Mouse (Mus musculus): ENCODE results near the gene Actr6. TPM values are rescaled to one million over a fixed set of nuclear protein-coding genes. Genes with fewer than 3 reads are reported as not detected.
"Not testable (repeated sequence)": the region's sequence is repeated elsewhere in the genome, so short reads cannot be mapped to it uniquely, and the experiment has no call there.

The Actr6 gene
- total RNA-seq, 2 experiments from 2014 or later, result 24.9 to 25.7 TPM

DNA sequence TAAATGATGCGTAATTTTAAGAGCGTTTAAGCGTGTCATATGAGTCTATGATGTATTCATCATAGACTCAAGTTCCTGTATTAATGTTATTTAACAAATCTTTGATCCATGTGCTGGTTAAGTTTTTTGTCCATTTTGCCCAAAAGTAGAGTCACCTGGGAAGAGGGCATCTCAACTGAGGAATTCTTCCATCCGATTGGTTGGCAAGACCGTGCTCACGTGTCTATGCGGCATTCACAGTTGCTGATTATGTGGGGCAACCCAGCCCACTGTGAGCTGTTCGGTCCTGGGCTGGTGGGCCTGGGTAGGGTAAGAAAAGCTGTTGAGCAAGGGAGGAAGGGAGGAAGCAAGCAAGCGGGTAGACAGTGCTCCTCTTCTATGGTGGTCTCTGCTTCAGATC is 6.3 kb upstream of the Actr6 start:
- no peak for DNase-seq (ENCODE audit: low spot score in 2 of 2)

DNA sequence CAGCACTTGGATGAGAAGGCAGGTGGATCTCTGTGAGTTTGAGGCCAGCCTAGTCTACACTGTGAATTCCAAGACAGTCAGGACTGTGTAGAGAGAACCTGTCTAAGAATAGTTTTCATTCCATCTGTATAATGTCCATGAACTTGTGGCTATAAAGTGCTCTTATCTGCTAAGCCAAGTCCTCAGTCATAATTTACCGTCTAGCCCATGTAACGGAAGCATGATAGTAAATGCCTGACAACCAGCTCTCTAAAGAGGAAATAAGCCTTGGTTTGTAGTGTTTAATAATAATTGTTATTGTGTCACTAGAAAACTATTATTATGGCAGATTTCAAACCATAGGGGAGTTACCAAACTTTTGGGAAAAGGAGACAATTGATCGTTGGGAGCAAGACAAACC is 5.8 kb upstream of the Actr6 start:
- no peak for DNase-seq (ENCODE audit: low spot score in 2 of 2)

DNA sequence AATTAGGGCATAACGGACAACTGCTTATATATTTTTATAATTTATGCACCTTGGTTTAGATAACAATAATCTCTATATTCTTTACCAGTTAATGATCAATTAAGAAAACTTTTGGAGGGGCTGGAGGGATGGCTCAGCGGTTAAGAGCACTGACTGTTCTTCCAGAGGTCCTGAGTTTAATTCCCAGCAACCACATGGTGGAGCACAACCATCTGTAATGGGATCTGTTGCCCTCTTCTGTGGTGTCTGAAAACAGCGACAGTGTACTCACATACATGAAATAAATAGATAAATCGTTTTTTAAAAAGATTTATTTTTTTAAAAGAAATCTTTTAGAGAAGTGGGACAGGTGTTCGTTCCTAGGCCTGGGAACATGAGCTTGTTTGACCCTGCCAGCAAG is 5.0 kb upstream of the Actr6 start:
- no peak for DNase-seq (ENCODE audit: low spot score in 2 of 2)

DNA sequence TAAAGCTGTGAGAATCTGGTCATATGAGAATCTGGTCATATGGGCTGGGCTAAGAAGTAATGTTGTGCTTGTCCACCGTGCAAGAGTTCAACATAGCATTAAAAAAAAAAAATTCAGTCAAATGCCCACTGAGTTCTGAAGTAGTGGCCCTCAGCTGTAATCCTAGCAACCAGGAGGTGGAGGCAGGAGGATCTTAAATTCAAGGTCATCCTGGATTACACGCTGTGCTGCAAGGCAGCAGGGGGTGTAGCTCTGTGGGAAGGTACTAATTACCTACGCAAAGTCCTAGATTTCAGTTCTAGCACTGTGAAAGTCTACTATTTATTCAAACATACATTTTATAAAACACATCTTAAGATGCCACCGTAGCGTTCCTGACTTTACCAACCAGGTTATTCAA is 754 bp downstream of the Actr6 start:
- DNase-seq (ENCODE audit: low spot score in 2 of 2), result no peak

DNA sequence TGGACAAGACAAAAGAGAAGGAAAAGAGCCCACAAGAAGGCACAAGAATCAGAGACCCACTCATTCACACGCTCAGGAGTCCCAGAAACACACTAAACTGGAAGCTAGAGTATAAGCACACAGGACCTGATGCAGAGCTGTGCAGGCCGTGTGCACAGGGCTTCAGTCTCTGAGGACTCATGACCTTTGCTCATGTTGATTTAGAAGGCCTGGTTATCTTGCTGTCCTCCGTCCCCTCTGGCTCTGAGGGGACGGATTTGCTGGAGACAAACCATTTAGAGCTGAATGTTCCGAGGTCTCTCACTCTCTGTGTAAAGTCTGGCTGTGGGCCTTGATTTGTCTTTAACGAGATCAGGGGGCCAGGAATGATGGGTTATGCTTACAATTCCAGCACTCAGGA is 1.7 kb downstream of the Actr6 start:
- DNase-seq (ENCODE audit: low spot score in 2 of 2), result no peak

DNA sequence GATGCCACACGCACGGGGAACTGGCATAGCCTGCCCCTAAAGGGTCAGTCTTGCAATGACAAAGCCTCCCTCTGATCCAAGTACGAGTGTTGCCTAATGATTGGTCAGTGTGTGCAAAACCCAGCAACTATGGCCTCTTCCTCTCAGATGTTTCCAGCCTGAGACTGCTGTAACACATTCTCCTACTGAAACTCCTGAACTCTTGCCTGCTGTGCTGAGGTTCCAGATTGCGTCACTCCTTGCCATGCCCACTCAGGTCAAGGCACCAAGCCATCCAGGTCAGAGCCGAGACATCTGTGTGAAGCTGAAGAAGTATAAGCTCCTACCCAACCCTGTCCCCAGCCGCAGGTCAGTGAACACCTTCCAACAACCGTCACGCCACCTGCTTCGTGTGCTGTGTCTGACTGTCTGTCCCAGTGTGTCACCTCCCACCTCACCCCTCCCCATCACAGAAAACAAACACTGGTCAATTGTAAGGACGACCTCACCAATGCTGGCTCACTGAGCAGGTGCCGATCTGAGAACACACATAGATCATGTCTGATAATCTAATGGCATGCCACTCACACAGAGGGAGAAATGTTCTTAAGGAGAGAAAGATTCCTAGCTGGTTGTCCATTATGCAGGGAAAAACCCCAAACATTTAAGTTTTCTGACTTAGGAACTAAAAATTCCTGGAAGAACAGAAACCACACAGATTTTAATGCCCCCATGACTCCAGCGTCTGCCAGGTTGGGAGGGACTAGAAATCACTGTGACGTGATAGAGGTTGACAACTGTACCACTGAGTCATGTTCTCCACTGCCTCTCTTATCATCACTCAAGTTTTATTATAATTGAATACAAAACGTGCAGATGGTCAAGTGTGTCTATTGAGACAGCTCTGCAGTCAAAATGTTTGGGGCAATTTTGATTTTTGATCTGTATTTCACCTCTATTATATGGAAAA is 9.6 kb downstream of the Actr6 start:
- no peak for DNase-seq (ENCODE audit: low spot score in 2 of 2)

DNA sequence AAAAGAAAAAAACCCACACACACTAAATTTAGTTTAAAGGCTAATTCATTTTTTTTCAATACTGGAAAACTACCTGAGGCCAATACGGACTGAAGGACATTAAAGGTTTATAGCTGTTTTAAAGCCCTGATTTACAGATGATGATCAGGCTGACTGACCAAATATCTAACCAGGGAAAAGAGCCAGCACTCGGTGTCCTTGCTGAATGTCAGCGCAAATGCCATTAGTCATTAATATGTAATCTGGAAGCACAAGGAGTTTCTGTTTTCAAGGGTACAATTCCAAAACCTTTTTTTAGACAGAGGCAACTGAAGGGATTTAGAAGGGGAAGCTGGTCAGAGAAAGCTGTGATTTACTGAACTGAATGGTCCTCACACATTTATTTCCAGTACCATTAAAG is 11.3 kb downstream of the Actr6 start:
- DNase-seq (ENCODE audit: low spot score in 2 of 2), result no peak

DNA sequence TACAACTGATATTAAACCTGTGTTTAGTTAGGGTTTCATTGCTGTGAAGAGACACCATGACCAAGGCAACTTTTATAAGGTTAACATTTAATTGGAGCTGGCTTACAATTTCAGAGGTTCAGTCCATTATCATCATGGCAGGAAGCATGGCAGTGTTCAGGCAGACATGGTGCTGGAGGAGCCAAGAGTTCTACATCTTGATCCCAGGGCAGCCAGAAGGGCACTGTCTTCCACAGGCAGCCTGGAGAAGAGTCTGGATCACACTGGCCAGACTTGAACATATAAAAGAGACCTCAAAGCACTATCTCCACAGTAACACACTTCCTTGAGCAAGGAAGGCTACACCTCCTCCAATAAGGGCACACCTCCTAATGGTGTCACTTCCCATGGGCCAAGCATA is 11.8 kb downstream of the Actr6 start:
- DNase-seq (ENCODE audit: low spot score in 2 of 2), result no peak

DNA sequence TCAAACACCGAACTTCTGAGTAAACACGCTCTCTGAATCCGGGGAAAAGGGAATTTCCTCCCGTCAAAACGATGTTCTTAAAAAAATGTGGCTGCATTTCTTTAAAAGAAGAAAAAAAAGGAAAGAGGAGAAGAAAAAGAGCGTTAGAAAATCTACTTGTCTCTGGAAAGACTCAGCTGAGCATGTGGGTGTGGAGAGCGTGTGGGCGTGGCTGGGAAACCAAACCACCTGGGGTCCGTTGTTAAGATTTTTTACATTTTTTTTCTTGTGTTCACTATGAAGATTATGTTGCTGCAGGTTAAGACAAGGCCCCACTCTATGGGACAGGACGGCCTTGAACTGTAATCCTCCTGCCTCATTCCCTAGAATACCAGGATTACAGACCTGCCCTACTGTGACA is 17.2 kb downstream of the Actr6 start:
- no peak for DNase-seq (ENCODE audit: low spot score in 2 of 2)

DNA sequence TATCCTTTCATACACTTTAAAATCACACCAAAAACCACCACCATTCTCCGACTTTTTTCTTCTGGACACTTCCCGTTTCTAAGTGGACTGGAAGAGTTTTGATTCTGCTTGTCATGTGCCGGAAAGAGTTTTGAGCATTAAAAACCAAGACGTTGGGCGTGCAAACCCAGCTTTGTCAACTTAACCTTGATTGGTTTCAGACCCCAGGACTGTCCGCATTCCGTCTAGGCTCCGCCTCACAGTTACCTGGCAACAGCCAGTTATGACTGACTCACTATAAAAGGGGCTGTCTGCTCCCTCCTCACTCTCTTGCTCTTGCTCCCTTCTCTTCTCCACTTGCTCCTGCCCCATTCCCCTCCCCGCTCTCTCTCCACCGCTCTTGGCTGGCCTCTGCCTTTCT is 23.4 kb downstream of the Actr6 start:
- DNase-seq (ENCODE audit: low spot score in 2 of 2), result no peak

DNA sequence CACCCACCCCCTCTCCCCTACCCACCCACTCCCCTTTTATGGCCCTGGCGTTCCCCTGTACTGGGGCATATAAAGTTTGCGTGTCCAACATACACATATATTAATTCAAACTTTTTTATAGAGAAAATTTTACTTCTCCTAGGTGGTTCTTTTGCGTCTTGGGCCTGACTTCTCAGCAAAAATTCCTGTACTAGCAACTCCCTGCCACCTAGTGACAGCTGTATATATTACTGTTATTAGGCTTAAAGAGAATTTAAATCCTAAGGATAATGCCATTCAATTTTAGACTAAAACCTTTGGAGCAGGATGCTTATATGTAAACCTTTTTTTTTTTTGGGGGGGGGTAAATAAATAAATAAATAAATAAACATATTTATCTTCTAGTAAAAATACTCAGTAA is 24.7 kb downstream of the Actr6 start:
- DNase-seq (ENCODE audit: low spot score in 2 of 2), result no peak

DNA sequence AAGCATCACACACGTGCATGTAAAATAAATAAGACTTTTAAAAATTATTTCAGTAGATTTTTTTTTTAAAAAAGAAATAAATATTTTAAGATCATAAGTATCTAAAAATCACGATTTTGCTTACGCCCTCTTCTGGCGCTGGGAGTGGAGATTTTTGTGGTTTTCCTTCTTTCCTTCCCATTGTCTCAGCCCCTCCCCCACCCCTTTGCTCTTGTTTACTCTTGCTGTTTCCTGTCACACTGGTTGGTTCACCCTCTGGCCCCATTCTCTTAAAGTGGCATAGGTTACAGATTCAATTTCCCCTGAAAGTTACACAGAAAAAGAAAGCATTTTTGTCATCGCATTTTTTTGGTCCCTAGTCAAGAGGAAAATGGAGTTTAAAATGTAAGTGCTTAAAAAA is 29.1 kb downstream of the Actr6 start:
- DNase-seq (ENCODE audit: low spot score in 2 of 2), result no peak

DNA sequence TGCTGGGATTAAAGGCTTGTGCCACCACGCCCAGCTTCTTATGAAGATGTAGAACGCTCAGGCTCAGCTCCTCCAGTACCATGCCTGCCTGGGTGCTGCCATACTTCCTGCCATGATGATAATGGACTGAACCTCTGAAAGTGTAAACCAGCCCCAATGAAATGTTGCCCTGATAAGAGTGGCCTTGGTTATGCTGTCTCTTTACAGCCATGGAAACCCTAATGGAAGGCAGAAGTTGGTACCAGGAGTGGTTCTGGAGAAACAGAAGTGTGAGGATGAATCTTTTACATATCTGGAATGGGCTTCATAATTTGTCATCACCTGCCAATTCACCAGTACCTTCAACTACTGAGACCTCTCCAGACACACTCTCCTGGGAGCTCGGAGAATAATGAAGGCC is 34.1 kb downstream of the Actr6 start:
- DNase-seq (ENCODE audit: low spot score in 2 of 2), result no peak

DNA sequence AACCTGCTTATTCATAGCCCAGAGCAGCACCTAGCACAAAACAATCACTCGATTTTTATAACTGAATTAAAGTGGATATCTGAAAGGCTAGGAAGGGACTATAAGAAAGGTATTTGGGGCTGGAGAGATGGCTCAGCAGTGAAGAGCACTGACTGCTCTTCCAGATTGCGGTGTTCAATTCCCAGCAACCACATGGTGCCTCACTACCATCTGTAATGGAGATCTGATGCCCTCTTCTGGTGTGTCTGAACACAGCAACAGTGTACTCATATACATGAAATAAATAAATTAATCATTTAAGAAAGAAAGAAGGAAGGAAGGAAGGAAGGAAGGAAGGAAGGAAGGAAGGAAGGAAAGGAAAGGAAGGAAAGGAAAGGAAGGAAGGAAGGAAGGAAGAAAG is 35.8 kb downstream of the Actr6 start:
- DNase-seq (ENCODE audit: low spot score in 2 of 2), result not testable (repeated sequence)

DNA sequence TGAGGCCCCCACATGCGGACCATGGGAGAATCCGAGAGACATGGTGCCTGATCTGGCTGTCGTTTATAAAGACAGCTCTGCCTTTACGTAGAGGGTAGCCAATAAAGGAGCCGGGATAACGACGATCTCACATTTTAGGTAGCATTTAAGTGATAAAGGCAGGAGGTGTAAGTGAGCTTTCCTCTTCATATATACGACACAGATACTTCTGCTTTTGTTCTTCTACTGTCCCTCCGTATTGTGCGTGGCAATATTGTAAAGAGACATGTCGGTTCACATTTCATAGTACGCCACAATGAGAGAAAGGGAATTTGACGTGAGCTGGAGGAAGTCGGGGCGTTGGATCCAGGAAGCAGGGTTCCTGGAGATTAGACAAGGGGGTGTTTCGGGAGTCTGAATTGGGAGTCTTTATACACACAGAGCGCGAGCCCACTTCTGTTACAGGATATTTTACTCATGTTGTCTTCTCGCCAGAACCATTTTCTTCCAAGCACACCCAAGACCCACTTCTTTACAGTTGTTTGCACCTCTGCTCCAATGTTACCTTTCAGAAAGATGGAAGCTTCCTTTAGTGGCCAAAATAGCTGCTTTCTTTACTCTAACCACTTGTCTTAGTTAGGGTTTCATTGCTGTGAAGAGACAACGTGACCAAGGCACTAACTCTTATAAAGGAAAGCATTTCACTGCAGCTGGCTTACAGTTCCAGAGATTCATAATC is 36.7 kb downstream of the Actr6 start:
- DNase-seq (ENCODE audit: low spot score in 2 of 2), result no peak

DNA sequence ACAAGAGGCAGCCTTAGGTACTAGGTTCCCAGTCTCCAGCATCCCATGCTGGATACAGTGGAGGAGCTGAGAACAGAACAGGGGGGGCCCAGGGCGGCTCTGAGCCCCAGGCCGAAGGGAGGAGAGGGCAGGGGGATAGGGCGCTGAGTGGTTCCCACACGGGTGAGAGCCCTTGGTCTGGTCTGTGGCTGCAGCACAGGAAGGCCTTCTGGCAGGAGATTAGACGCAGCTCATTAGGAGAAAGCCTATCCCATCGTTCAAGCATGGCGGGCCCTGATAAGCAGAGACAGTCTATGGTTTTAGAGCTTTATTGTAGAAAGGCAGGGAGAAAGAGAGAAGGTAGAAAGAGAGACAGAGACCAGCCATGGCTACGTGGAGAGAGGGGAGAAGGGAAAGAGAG is 42.1 kb downstream of the Actr6 start:
- DNase-seq (ENCODE audit: low spot score in 2 of 2), result no peak

DNA sequence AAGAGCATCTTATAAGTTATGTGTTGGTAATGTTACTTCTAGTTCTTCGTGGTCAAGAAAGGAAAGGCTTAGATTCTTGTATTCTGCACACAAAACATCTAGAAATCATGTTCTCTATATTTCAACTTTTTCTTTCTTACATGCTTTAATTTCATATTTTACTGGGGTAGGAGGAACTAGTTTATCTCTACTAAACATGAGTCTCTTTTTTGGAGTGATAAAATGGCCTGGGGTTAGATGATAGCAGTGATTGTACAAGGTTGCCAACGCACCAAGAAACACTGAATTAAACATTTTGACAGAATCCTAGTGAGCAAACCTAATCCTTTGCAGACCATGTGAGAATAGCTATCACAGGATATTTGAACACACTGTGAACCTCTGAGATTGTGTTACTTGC is 44.6 kb downstream of the Actr6 start:
- DNase-seq (ENCODE audit: low spot score in 2 of 2), result no peak

DNA sequence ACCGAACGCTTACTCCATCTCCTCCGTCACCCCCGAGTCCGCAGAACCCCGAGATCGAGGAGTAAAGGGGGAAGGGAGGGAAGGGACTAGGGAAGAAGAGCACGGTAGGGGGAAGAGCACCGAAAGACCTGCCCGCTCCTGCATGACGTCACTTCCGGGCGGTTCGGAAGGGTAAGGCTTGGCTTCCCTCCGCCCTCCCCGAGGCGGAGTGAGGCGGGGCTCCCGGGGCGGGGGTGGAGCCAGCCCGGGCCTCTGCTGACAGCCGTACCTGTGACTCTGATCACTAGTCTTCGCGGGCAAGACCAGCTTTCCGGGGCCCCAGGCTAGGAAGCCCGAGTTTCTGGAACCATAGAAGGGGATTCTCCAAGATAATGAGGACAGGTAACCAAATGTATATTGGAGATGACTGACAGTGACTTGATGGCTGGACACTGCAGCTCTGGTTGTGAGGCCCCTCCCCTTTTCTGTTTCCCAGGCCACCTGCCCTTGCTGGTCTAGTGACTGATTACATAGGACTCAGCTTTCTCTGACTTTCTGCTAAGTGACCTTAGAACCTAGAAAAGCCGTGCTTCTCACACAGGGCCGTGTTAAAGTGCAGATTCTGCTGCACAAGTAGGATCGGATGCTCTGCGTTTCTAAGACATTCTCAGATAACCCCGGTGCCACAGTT is 45.8 kb downstream of the Actr6 start, which contains the start of gene Scyl2:
Gene Scyl2, minus strand, starts transcription at position 147 of the 670 bp plus-strand sequence.
- peak; percentile 92 to 95 for DNase-seq (ENCODE audit: low spot score in 2 of 2)

DNA sequence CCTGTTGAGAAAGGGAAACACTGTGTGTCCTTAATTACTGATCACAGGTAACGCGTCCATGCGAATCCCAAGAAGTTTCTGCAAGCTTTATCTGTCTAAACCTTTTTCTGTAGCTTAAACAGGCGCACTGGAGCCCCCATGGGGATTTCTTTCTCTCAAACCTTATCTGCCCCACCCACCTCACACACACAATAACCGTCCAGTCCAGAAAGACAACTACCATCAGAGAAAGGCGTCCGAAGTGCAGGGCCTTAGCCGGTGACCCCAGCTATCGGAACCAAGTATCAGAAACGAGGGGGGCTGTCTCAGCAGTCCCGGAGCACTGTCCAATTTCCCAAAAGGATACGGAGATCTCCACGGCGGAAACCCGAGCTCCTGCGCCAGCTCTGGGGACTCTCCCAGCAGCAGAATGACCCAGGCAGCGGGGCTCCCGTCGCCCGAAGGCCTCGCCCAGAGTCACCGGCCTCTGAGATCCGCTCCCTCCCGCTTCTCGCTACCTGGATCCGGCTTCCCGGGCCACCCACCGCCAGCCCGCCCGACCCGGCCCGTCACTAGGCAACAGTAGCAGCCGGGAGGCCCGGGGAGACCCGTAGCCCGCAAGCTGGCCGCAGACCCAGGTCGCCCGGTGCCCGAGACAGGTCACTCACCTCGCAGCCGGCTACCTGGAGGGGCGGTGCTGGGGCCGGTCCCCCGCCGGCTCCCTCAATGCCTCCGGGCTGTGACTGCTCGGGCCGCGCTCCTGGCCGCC is 46.5 kb downstream of the Actr6 start:
- no peak for DNase-seq (ENCODE audit: low spot score in 2 of 2)

DNA sequence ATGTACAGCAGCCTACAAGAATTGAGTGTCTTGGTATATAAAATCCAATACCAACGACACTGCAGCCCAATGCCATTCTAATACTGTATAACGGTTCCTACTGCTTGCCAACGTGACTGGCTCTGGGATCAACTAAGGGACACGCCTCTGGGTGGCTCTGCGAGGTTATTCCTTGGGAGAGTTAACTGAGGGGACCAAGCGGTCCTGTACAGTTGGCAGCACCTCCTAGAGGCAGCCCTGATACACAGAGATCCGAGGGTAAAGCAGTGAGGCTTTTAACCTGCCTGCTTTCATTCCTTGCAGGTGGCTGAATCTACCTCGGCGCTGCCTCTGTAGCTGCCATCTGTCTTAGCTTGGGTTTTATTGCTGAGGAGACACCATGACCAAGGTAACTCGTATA is 49.1 kb downstream of the Actr6 start:
- no peak for DNase-seq (ENCODE audit: low spot score in 2 of 2)

DNA sequence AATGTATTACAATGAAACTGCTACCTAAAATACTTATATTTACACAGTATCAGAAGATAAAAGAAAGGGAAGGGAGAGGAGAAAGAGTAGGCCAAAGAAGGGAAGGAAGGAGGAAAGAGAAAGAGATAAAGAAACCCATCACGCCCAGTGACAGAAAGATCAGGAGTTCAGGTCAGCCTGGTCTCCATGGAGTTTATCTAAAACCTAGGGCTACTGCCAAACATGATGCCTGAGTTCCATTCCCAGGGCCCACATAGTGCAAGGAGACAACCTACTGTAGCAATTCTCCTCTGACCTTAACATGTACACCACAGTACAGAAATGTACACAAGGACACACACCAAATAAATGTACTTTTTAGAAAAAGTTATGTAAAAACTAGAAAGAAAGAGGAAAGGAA is 49.9 kb downstream of the Actr6 start:
- DNase-seq (ENCODE audit: low spot score in 2 of 2), result no peak

All from layer of hippocampus, postnatal 10 days (tissue).